Mouse (Mus musculus) E14TG2a.4 (cell line): Measurements from ENCODE around the gene Cmtm1.
"Not testable (repeated sequence)": the region's sequence is repeated elsewhere in the genome, so short reads cannot be mapped to it uniquely, and the experiment has no call there.

Experiments used
- H3K27me3 ChIP-seq: 2 replicates; pipeline ENCODE4 v1.6.1; 2014; ENCODE audit warnings: low read length, control low read depth; ENCODE audit not compliant: insufficient read depth
- H3K36me3 ChIP-seq: 2 replicates; pipeline ENCODE4 v1.6.1; 2014; ENCODE audit warnings: low read length, control low read depth; ENCODE audit not compliant: insufficient read depth
- H3K4me1 ChIP-seq: replicated peaks from 2 replicates; pipeline ENCODE4 v1.6.1; 2014; ENCODE audit warnings: low read depth, low read length, control low read depth
- H3K4me3 ChIP-seq: replicated peaks from 2 replicates; pipeline ENCODE4 v1.5.1; 2014; ENCODE audit warnings: mild to moderate bottlenecking, low read length
- H3K9me3 ChIP-seq: 2 replicates; pipeline ENCODE4 v1.6.1; 2014; ENCODE audit warnings: low read length, control low read depth
- CTCF ChIP-seq: conservative IDR thresholded peaks from 2 replicates; pipeline ENCODE4 v1.5.1; 2014; ENCODE audit warnings: low read length
- NANOG ChIP-seq: IDR thresholded peaks from 2 replicates; pipeline ENCODE4 v1.6.1; 2014; ENCODE audit warnings: borderline replicate concordance, low read length, mixed read lengths
- POU5F1 ChIP-seq: IDR thresholded peaks from 2 replicates; pipeline ENCODE4 v1.6.1; 2014; ENCODE audit warnings: low read length, borderline replicate concordance

The Cmtm1 gene

GRCm38 (mm10) chr8:104294396-104294795 lies 15.5 kb downstream of the Cmtm1 start:
- H3K4me3 ChIP-seq: no peak overlapping the region
- no peaks in the 10 kb centered on the region for H3K36me3 ChIP-seq
- no peaks in the 10 kb centered on the region for H3K4me1 ChIP-seq
- peaks cover 38% of the 10 kb centered on the region for H3K9me3 ChIP-seq
- H3K27me3 ChIP-seq: peaks cover 5% of the 10 kb centered on the region; the same call in 1 of the 2 replicates
- TF ChIP-seq CTCF (no peak), NANOG (no peak), POU5F1 (no peak)

GRCm38 (mm10) chr8:104293081-104293480 lies 16.9 kb downstream of the Cmtm1 start, which contains the start of gene Cmtm2a:
TSS of gene Cmtm2a (minus strand) at chr8:104293181.
- not testable (repeated sequence) for H3K4me1 ChIP-seq, H3K27me3 ChIP-seq, H3K4me3 ChIP-seq, H3K36me3 ChIP-seq
- peaks cover 28% of the 10 kb centered on the region for H3K9me3 ChIP-seq

DNA sequence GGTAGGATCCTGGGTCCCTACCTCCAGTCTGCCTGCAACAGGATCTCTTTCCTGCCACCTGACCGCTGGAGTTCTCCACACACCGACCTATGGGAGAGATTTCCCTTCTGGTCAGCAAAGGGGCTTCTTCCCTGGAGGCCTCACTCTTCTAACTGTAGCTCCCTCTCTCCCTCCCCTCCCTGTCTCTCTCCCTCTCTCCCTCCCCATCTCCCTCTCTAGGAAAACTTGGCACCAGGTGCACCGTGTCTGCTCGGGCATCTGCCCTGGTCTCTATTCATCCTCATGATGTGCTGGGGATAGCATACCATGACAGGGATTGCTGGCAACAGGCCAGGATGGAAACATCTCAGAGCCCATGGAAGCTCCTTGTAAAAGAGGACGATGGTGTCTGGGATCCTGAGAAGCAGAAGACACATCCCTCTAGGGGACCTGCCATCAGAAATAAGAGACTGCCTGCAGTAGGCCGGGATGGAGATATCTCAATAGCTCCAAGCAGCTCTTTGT lies 41.0 kb downstream of the Cmtm1 start:
- peaks cover 42% of the 10 kb centered on the region for H3K9me3 ChIP-seq
- H3K4me3 ChIP-seq: no peak overlapping the region
- H3K36me3 ChIP-seq: no peaks in the 10 kb centered on the region; the same call in 1 of the 2 replicates
- H3K27me3 ChIP-seq: no peaks in the 10 kb centered on the region
- no peak for TF ChIP-seq CTCF
- peaks cover 3% of the 10 kb centered on the region; the same call in 1 of the 2 replicates for H3K4me1 ChIP-seq

DNA sequence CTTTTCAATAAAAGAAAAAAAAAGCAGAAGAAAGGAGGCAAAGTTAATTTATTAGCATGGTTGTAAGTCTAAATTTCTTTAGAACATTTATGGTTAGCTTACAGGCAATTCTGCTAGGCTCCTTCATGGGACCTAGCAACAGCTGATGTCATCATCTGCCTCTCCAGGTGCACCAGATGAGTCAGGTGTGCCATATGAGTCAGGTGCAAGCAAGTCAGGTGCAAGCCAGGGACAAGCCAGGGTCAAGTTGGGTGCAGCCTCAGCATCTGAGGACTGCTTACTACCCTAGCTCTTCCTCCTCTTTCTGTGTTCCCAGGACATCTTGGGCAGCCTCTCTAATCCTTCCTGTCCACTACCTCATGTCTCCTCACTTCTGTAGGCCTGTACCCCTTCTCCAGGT lies 41.6 kb downstream of the Cmtm1 start:
- Histone ChIP-seq H3K36me3 (peaks cover 6% of the 10 kb centered on the region; the same call in 1 of the 2 replicates), H3K4me1 (peaks cover 3% of the 10 kb centered on the region; the same call in 1 of the 2 replicates), H3K9me3 (peaks cover 35% of the 10 kb centered on the region), H3K4me3 (no peak overlapping the region), H3K27me3 (no peaks in the 10 kb centered on the region)
- TF ChIP-seq NANOG (no peak), POU5F1 (no peak), CTCF (no peak)

DNA sequence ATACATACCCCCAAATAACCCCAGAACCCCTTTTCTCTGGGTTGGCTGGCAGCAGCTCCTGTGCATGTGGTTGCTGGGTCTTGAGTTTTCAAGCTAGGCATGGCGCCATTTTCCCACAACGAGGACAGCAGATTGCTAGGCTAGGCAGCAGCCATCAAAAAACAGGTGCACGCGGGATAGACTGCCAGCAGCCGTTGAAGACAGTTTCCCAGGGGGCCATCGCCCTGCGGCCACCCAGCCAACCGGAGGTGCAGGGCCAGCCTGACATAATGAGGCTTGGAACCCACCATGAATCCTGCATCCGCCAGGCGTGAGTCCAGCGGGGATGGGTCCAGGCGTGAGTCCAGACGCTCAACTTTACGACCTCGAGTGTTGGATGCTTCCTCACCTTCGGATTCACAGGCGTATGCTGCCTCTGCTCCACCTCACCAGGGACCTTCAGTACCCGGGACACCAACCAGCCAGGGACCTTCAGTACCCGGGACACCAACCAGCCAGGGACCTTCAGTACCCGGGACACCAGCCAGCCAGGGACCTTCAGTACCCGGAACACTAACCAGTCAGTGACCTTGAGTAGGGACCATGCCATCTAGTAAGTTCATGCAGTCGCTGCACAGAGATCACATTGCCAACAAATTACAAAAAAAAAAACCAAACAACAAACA lies 45.5 kb downstream of the Cmtm1 start:
- not testable (repeated sequence) for H3K4me1 ChIP-seq, H3K4me3 ChIP-seq, H3K27me3 ChIP-seq
- Histone ChIP-seq H3K36me3 (peaks cover 22% of the 10 kb centered on the region), H3K9me3 (peaks cover 22% of the 10 kb centered on the region)

- H3K36me3 ChIP-seq: peaks cover 44% of the 10 kb centered on the region
- not testable (repeated sequence) for H3K4me3 ChIP-seq, H3K9me3 ChIP-seq, H3K4me1 ChIP-seq, H3K27me3 ChIP-seq
Measured at GRCm38 (mm10) chr8:104261802-104262201, 48.1 kb downstream of the Cmtm1 start.

- Histone ChIP-seq H3K4me3 (0 out of 2 replicates have a peak overlapping the region, but pooled peaks have one; percentile 32), H3K4me1 (peaks cover 36% of the 10 kb centered on the region), H3K9me3 (no peaks in the 10 kb centered on the region), H3K27me3 (no peaks in the 10 kb centered on the region), H3K36me3 (peaks cover 9% of the 10 kb centered on the region)
- peak; percentile 79 for TF ChIP-seq CTCF
- no peak for TF ChIP-seq NANOG
Measured at GRCm38 (mm10) chr8:104253016-104253415, 56.9 kb downstream of the Cmtm1 start.

DNA sequence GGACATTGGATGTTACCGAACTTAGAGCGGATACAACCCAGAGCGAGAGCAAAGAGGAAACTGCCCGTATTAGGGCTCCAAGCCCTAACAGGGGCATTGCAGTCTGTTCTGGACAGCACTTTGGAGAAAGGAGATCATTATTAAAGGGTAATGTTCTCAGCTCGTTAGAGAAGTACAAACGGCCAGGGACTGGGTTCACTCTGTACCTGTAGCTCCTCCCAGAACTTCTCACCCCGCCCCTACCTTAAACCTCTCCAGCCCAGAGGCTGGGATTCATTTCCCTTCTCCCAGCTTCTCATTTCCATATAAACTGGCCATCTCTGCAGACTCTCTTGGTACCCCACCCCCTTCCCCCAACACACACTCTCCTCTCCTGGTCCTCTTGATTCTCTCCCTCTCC lies 58.5 kb downstream of the Cmtm1 start:
- no peak for TF ChIP-seq CTCF
- TF ChIP-seq NANOG: no peak
- TF ChIP-seq POU5F1: no peak
- no peaks in the 10 kb centered on the region for H3K27me3 ChIP-seq
- peaks cover 3% of the 10 kb centered on the region; the same call in 1 of the 2 replicates for H3K36me3 ChIP-seq
- no peaks in the 10 kb centered on the region for H3K9me3 ChIP-seq
- peak overlapping the region; percentile 90 for H3K4me3 ChIP-seq
- H3K4me1 ChIP-seq: peaks cover 50% of the 10 kb centered on the region

DNA sequence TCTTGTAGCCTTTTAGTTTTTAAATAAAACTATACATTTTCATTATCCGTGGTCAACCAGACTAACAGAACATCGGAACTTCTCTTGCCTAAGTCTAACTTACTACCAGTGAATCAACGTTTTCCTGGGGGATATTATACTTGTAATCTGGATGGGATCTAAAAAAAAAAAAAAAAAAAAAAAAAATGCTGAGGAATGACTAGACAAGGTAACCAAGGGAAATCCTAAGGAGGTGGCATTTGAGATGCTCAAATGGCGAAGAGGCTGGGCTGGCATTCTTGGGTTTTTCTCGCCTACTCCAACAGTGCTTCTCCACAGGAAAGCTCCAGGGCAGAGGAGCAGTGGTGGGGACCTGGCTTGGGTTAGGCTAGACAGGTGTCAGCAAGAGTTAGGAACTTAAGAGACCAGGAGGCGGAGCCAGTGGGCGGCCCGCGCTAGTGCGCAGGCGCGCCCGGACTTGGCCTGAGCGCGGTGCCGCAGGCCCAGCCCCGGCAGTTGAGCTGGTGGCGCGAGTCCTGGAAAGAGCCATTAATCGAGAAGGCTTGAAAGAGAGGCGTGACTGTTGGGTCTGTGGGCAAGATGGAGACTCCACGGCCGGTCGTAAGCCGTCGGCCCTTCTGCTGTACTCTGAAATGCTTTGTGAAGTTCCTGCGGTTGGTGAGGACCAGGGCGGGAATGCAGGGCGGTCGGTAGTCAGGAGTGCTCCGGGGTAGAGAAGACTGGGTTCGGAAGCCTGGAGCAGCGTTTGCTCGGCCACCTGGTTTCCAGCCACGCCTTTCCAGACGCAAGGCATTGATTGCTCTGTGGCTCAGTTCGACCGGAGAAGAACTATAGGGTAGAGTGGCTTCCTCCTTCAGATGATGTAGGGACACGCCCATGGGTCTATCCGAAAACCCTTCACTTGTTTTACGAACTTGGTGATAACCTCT lies 59.2 kb downstream of the Cmtm1 start, which contains the start of gene Cklf:
TSS of gene Cklf (plus strand) at position 423 of the 929 bp plus-strand sequence.
- TF ChIP-seq NANOG: no peak
- no peak for TF ChIP-seq POU5F1
- no peak for TF ChIP-seq CTCF
- Histone ChIP-seq H3K9me3 (no peaks in the 10 kb centered on the region), H3K36me3 (peaks cover 3% of the 10 kb centered on the region; the same call in 1 of the 2 replicates), H3K4me1 (peaks cover 50% of the 10 kb centered on the region), H3K4me3 (peak within 1 kb of the TSS; percentile 90), H3K27me3 (no peaks in the 10 kb centered on the region)
